Mouse (Mus musculus): ENCODE results near the gene Gimap5. TPM values are rescaled to one million over a fixed set of nuclear protein-coding genes. Genes with fewer than 3 reads are reported as not detected.

Gimap5 gene
- 1.7 and 1.8 TPM in 2 replicates for polyA plus RNA-seq (2016; fragmentation: Nextera tagmentation; extraction: Ambion mirVana)

DNA sequence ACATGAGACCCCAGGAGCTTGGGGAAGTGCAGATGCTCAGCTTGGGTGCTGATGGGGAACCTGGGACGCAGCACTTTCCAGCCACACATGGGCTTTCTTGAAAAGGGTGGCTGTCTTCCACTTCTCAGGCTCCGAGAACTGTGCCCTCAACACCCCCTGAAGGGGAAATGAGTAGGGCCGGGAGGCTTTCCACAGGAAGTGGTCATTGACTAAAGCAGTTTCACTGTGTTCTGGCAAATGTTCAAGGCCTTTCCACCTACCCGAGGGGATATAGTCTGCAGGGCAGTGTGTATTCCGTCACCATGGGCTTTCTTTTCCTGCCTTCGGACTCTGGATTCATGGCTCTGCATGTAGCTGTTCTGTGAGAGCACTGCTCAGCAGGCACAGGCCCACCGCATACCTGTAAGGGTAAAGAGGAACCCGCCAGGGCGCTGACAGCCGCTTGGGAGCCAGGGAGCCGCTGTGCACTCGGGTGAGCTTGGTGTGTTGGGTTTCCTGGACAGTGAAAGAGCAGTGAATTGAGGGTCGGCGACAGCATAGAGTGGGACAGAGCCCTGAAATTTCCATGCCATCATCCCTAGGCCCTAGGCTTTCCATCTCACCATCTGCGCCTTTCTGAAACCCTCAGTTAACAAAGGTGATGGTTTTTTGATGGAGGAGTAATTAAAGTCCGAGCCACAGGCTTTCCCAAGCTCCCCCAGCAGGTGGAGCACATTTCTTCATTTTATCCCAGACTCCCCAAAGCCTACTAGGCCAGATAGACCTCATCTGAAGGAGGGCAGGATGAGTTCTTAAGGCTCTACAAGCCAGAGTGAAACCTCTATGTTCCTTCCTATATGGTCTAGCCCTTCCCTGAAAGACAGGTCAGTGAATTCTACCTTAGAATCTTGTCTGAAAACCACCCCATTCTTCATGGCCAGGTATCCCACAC is at the start of gene Gimap5:
Gimap5 (plus strand) TSS at position 239 of the 931 bp plus-strand sequence.
- Histone ChIP-seq H3K4me1 (peaks cover 13% of the 10 kb centered on the region), H3K4me2 (replicated peaks) (0 out of 2 replicates have a peak within 1 kb of the TSS, but pooled peaks have one; percentile 17)

DNA sequence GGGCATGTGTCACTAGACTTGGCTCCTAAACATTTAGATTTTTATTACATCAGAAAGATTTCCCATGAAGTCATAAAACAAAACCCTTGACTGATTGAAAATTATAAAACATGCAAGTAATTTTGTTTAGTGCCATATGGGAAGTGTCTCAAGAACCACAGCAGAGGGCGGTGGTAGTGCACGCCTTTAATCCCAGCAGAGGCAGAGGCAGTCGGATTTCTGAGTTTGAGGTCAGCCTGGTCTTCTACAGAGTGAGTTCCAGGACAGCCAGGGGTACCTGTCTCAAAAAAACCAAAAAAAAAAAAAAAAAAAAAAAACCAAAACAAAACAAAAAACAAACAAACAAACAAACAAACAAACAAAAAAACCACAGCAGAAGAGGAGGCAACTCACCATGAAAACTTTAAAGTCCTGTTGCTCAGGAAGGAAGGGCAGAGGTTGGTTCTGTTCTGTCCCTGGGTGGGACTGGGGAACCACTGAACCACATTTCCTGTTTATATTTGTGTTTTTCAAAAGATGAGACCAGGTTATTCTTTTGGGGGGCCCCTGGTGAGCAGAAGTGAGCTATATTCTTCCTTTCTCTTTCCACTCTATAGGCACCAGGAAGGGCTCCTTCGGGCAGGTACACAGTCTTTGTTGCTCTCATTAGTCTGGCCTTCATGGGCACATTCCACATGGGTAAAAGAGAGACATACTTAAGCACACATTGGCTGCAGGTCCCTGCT is 49.0 kb upstream of the Gimap5 start:
- Histone ChIP-seq H3K4me1 (no peaks in the 10 kb centered on the region), H3K27me3 (no peaks in the 10 kb centered on the region), H3K36me3 (no peaks in the 10 kb centered on the region), H3K27ac (no peak overlapping the region), H3K9ac (no peak overlapping the region), H3K4me3 (no peak overlapping the region), H3K9me3 (no peaks in the 10 kb centered on the region), H3K4me2 (replicated peaks) (no peak overlapping the region)
- WGBS, result 76% methylated on average over 4 of the region's 4 CpGs
- no peak for ATAC-seq (ENCODE audit: insufficient number of reproducible peaks, insufficient read depth, low FRiP score, low TSS enrichment)

More for the DNA sequence above, at the start of gene Gimap5:
- no peak within 1 kb of the TSS for H3K4me3 ChIP-seq
- H3K9me3 ChIP-seq, result no peaks in the 10 kb centered on the region
- H3K27ac ChIP-seq, result no peak within 1 kb of the TSS
- no peak for ATAC-seq (ENCODE audit: insufficient number of reproducible peaks, insufficient read depth, low FRiP score, low TSS enrichment)
- H3K9ac ChIP-seq, result no peak within 1 kb of the TSS
- peaks cover 30% of the 10 kb centered on the region for H3K27me3 ChIP-seq
- 38% methylated on average over 16 of the region's 16 CpGs for WGBS
- no peaks in the 10 kb centered on the region for H3K36me3 ChIP-seq

DNA sequence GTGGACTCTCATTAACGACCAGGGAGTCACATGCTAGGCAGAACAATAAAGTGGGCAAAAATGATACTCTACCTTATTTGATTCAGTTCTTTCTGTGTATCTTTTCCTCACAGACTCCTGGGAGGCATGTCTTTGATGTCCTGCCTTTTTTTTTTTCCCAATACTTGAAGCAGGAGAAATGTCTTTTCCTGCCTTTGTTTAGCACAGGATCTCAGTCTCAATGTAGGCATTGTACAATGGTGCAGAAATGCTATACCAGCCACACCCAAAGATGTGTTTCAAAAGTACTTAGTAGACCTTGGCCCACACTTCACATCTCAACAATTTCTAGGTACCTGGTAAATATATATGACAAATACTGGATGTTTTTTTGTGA is 48.5 kb upstream of the Gimap5 start:
- 56% methylated on average over 1 of the region's 1 CpGs for WGBS

DNA sequence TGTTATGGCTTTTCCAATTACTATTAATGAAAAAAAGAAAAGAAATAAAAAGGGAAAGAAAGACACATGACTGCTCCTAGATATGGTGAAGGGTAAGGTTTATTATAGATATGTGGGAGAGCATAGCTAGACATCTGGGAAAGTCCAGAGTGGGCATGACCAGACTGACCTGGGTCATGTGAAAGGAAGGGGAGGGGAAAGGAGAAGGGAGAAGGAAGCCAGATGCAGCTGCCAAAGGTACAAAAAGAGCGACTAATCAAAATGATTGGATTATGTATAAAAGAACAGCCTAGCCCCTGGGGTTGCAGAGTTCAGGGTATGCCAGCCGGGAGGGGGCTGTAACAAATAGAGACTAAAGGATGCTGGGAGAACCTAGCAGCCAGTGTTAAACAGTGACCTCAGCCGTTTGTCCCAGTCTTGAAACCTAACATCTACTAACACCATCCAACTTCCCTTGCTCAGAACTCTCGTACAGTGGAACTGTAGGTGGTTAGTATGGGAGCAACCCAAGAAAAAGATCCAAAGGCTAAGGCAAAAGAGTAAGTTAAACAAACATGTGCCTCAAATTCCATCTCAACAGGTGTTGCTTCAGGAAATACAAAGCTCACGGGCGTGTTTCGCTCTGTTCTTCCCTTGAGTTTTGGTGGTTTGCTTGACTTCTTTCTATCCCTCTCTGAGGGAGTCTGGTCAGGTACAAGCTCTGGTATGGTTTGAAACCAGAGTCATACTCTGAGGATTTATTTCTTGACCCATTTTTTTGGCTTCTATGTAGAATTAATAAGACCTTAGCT is 47.7 kb upstream of the Gimap5 start:
- no peak overlapping the region for H3K4me2 ChIP-seq (replicated peaks)
- H3K27ac ChIP-seq, result no peak overlapping the region
- H3K27me3 ChIP-seq, result no peaks in the 10 kb centered on the region
- no peaks in the 10 kb centered on the region for H3K9me3 ChIP-seq
- 79% methylated on average over 7 of the region's 7 CpGs for WGBS
- H3K4me3 ChIP-seq, result no peak overlapping the region
- no peaks in the 10 kb centered on the region for H3K36me3 ChIP-seq
- H3K9ac ChIP-seq, result no peak overlapping the region
- no peak for ATAC-seq (ENCODE audit: insufficient number of reproducible peaks, insufficient read depth, low FRiP score, low TSS enrichment)
- H3K4me1 ChIP-seq, result no peaks in the 10 kb centered on the region

More for the DNA sequence above, 48.5 kb upstream of the Gimap5 start:
- Histone ChIP-seq H3K27me3 (no peaks in the 10 kb centered on the region), H3K4me3 (no peak overlapping the region), H3K4me1 (no peaks in the 10 kb centered on the region), H3K9ac (no peak overlapping the region), H3K36me3 (no peaks in the 10 kb centered on the region), H3K4me2 (replicated peaks) (no peak overlapping the region), H3K9me3 (no peaks in the 10 kb centered on the region), H3K27ac (no peak overlapping the region)
- no peak for ATAC-seq (ENCODE audit: insufficient number of reproducible peaks, insufficient read depth, low FRiP score, low TSS enrichment)

DNA sequence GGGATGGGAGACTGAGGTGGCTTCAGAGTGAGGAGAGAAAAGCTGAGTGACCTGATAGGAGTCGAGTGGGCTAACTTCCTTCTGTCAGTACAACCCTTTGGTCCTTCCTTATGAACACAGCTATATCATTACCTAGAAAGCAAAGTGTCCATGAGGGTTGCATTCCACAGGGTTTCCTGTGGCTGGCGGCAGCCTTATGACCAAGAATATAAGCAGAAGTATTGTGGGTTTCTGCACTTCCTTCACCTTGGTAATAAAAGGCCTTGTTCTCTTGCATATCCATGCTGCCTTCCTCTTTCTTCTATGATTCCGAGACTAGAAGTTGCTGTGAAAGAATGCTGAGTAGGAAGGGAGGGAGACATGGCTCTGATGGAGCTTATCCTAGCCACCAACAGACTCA is 47.1 kb upstream of the Gimap5 start:
- ATAC-seq (ENCODE audit: insufficient number of reproducible peaks, insufficient read depth, low FRiP score, low TSS enrichment), result no peak
- Histone ChIP-seq H3K9me3 (no peaks in the 10 kb centered on the region), H3K9ac (no peak overlapping the region), H3K4me2 (replicated peaks) (no peak overlapping the region), H3K27me3 (no peaks in the 10 kb centered on the region), H3K27ac (no peak overlapping the region), H3K4me3 (no peak overlapping the region), H3K36me3 (no peaks in the 10 kb centered on the region), H3K4me1 (no peaks in the 10 kb centered on the region)
- 77% methylated on average over 3 of the region's 3 CpGs for WGBS

DNA sequence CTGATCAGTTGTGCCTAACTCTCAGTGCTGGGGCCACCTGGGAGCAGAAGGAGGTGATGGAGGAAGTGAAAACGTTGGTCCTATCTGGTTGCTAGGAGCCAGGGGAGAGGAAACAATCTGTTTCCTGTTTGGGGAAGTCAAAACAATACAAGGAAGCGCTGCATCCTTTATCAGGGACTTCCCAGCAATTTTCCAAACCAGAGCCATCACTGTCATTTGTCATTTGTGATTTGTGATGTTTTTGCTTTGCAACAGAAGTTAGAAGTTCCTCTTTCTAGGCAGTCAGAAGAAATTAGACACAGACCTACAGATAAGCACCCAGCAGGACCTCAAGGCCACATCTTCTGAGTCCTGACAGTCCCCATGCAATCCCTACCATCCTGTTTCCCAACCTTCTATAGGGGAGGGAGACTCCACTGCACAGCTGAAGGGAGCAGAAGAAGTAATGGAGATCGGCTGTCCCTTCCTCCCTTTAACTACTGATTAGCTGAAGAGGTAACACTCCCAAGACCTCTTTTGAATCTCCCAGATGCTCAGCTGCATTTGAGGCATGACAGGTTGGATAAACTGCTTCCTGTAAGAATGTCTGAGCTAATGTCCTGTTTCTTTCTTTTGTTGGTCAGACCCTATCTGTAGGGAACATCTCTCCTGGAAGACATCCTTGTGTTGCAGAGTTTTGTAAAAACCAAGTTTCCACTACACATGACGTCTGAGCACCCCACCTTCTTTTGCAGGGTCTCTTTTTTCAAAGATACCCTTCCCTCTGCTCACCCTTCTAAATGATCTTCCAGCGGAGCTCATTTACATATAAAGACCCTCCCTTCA is 45.5 kb upstream of the Gimap5 start:
- Histone ChIP-seq H3K27me3 (no peaks in the 10 kb centered on the region), H3K9ac (no peak overlapping the region), H3K36me3 (no peaks in the 10 kb centered on the region), H3K4me1 (no peaks in the 10 kb centered on the region), H3K4me3 (no peak overlapping the region), H3K27ac (no peak overlapping the region), H3K9me3 (no peaks in the 10 kb centered on the region), H3K4me2 (replicated peaks) (no peak overlapping the region)
- 56% methylated on average over 5 of the region's 5 CpGs for whole genome bisulfite sequencing
- no peak for ATAC-seq (ENCODE audit: insufficient number of reproducible peaks, insufficient read depth, low FRiP score, low TSS enrichment)

DNA sequence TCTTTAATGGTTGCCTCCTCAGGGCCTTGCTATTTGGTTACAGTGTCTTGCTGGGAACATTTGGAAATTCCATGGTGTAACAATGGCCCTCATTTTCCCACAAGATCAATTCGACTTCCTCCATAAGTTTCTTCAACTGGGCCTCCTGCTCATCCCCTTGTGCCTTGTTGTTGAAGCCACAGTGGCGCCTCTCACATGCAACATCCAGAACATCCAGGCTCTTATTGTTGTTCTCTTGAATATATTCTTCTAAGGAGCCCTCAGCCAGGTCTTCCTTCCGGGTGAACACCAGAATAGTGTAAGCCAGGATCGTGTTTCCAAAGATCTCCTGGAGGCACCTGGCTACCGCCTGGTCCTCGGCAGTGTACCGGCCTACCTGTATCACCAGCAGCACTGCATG is 43.9 kb upstream of the Gimap5 start:
- WGBS, result 77% methylated on average over 7 of the region's 7 CpGs
- no peaks in the 10 kb centered on the region for H3K9me3 ChIP-seq
- H3K4me1 ChIP-seq, result no peaks in the 10 kb centered on the region
- no peaks in the 10 kb centered on the region for H3K36me3 ChIP-seq
- no peak overlapping the region for H3K4me2 ChIP-seq (replicated peaks)
- no peak overlapping the region for H3K27ac ChIP-seq
- no peak for ATAC-seq (ENCODE audit: insufficient number of reproducible peaks, insufficient read depth, low FRiP score, low TSS enrichment)
- no peaks in the 10 kb centered on the region for H3K27me3 ChIP-seq
- H3K9ac ChIP-seq, result no peak overlapping the region
- no peak overlapping the region for H3K4me3 ChIP-seq

DNA sequence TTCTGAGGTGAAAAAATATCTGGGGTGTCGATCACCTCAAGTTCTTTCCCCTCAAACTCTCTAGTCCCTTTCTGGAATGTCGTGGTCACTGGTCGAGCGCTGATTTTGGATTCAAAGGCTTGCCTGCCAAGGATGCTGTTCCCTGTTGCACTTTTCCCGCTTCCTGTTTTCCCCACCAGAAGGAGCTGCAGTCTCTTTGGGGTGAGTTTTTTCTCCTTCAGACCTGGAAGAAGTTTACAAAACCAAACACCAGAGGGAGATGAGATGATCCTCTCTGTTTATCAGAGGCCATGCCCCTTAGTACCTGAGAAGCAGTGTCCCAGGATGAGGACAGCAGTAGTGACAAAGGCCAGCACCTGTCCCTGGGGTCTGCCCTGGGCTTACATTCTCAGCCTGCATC is 43.4 kb upstream of the Gimap5 start:
- Histone ChIP-seq H3K9me3 (no peaks in the 10 kb centered on the region), H3K27me3 (no peaks in the 10 kb centered on the region), H3K36me3 (no peaks in the 10 kb centered on the region), H3K4me1 (no peaks in the 10 kb centered on the region), H3K27ac (no peak overlapping the region), H3K9ac (no peak overlapping the region), H3K4me3 (no peak overlapping the region), H3K4me2 (replicated peaks) (no peak overlapping the region)
- WGBS, result 68% methylated on average over 5 of the region's 5 CpGs
- no peak for ATAC-seq (ENCODE audit: insufficient number of reproducible peaks, insufficient read depth, low FRiP score, low TSS enrichment)

DNA sequence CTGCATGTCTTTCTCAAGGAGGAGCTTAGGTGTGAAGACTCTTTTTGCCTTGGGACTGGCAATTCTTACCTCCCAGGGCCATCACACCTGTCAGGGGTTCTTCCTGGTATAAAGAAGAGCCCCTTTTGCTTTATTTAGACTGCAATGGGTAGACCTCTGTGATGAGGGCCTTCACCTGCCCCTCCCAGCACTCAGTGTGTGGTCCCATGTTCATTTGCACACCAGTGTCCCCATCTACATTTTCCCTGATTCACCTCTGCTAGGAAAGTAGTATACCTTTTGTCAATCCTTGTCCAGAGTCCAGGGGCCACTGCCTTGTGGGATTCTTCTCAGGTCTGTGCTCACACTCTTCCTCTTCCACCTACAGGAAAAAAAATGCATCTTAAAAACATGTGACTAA is 41.9 kb upstream of the Gimap5 start:
- Histone ChIP-seq H3K27ac (no peak overlapping the region), H3K4me2 (replicated peaks) (no peak overlapping the region), H3K4me1 (peaks cover 6% of the 10 kb centered on the region; the same call in 1 of the 2 replicates), H3K4me3 (no peak overlapping the region), H3K9ac (no peak overlapping the region), H3K36me3 (no peaks in the 10 kb centered on the region), H3K9me3 (no peaks in the 10 kb centered on the region), H3K27me3 (no peaks in the 10 kb centered on the region)
- ATAC-seq (ENCODE audit: insufficient number of reproducible peaks, insufficient read depth, low FRiP score, low TSS enrichment), result no peak

DNA sequence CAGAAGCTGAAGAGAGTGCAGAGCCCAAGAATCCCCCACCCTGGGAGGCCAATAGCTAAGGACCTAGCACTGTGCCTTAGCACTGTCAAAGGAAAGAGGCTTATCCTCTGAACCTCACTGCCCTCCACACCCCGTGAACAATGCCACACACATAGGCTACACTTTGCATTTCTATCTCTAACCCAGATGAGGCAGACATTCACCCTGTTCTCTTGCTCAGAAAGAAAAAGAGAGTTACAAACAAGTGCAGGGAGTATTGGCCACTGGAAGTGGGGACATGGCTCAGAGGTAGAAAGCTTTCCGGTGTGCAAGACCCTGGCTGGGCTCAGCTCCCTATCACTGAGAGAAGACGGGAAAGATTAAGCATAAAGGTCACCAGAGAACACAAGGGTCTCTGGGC is 39.9 kb upstream of the Gimap5 start:
- no peak overlapping the region for H3K9ac ChIP-seq
- no peak overlapping the region for H3K27ac ChIP-seq
- no peak overlapping the region for H3K4me3 ChIP-seq
- ATAC-seq (ENCODE audit: insufficient number of reproducible peaks, insufficient read depth, low FRiP score, low TSS enrichment), result no peak
- 49% methylated on average over 3 of the region's 3 CpGs for WGBS
- no peaks in the 10 kb centered on the region for H3K27me3 ChIP-seq
- no peak overlapping the region for H3K4me2 ChIP-seq (replicated peaks)
- H3K36me3 ChIP-seq, result no peaks in the 10 kb centered on the region
- H3K9me3 ChIP-seq, result no peaks in the 10 kb centered on the region
- H3K4me1 ChIP-seq, result peaks cover 6% of the 10 kb centered on the region; the same call in 1 of the 2 replicates

DNA sequence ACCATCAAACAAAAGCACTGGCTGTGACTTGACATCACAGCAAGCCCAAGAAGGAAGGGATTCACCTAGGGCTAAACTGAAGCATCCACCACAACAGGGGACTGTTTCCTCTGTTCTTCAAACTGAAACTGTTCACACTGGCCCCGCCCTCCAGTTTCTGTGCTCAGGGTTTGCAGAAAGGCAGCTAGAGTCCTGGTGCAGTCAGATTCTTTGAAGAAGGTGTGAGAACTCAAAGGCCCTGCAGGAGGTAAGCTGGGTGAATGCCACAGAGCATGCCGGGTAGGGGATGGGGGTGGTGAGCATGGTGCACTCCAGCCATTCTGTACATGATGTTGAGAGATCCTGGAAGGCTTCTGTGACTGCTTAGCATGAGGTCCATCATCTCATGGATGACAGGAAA is 27.5 kb upstream of the Gimap5 start, which contains the start of the genes Gm28053 and Gimap7:
Gm28053 (plus strand) TSS at position 153 of the 400 bp plus-strand sequence.
Gimap7 (plus strand) TSS at position 167 of the 400 bp plus-strand sequence.
- no peak within 1 kb of the TSS for H3K4me3 ChIP-seq
- H3K36me3 ChIP-seq, result no peaks in the 10 kb centered on the region
- no peak for ATAC-seq (ENCODE audit: insufficient number of reproducible peaks, insufficient read depth, low FRiP score, low TSS enrichment)
- 56% methylated on average over 2 of the region's 2 CpGs for WGBS
- H3K9me3 ChIP-seq, result no peaks in the 10 kb centered on the region
- no peaks in the 10 kb centered on the region for H3K27me3 ChIP-seq
- H3K4me2 ChIP-seq (replicated peaks), result no peak within 1 kb of the TSS
- no peaks in the 10 kb centered on the region for H3K4me1 ChIP-seq
- no peak within 1 kb of the TSS for H3K27ac ChIP-seq
- no peak within 1 kb of the TSS for H3K9ac ChIP-seq

Measured in embryonic facial prominence, embryonic 12.5 days (tissue).